Mouse (Mus musculus): ENCODE results near the gene Rpl36a.
"Not testable (repeated sequence)": the region's sequence is repeated elsewhere in the genome, so short reads cannot be mapped to it uniquely, and the experiment has no call there.

Gene Rpl36a

GRCm38 (mm10) chrX:134585103-134586002 lies at the start of gene Rpl36a:
Gene Rpl36a (plus strand): TSS chrX:134585654.
- peak; percentile 86 for DNase-seq (ENCODE audit: low spot score)

GRCm38 (mm10) chrX:134539795-134540194 lies 45.7 kb upstream of the Rpl36a start:
- not testable (repeated sequence) for DNase-seq (ENCODE audit: low spot score)

GRCm38 (mm10) chrX:134540414-134541135 lies 44.9 kb upstream of the Rpl36a start:
- DNase-seq (ENCODE audit: low spot score), result no peak

GRCm38 (mm10) chrX:134541145-134541954 lies 44.1 kb upstream of the Rpl36a start, which contains the start of gene Timm8a1:
Gene Timm8a1 (minus strand): TSS chrX:134541865.
- peak; percentile 9 for DNase-seq (ENCODE audit: low spot score)

GRCm38 (mm10) chrX:134541955-134542308 lies 43.5 kb upstream of the Rpl36a start:
- DNase-seq (ENCODE audit: low spot score), result no peak

GRCm38 (mm10) chrX:134547330-134547729 lies 38.1 kb upstream of the Rpl36a start:
- no peak for DNase-seq (ENCODE audit: low spot score)

- no peak for DNase-seq (ENCODE audit: low spot score)
Observed at GRCm38 (mm10) chrX:134550903-134551302, 34.6 kb upstream of the Rpl36a start.

GRCm38 (mm10) chrX:134553326-134553725 lies 32.1 kb upstream of the Rpl36a start:
- no peak for DNase-seq (ENCODE audit: low spot score)

GRCm38 (mm10) chrX:134554425-134554824 lies 31.0 kb upstream of the Rpl36a start:
- DNase-seq (ENCODE audit: low spot score), result no peak

GRCm38 (mm10) chrX:134564326-134564725 lies 21.1 kb upstream of the Rpl36a start:
- no peak for DNase-seq (ENCODE audit: low spot score)

GRCm38 (mm10) chrX:134566536-134567222 lies 18.8 kb upstream of the Rpl36a start:
- no peak for DNase-seq (ENCODE audit: low spot score)

GRCm38 (mm10) chrX:134577896-134578295 lies 7.6 kb upstream of the Rpl36a start:
- DNase-seq (ENCODE audit: low spot score), result no peak

GRCm38 (mm10) chrX:134580528-134581305 lies 4.7 kb upstream of the Rpl36a start:
- DNase-seq (ENCODE audit: low spot score), result no peak

- DNase-seq (ENCODE audit: low spot score), result no peak
Observed at GRCm38 (mm10) chrX:134582270-134582669, 3.2 kb upstream of the Rpl36a start.

- DNase-seq (ENCODE audit: low spot score), result no peak
Observed at GRCm38 (mm10) chrX:134582888-134583669, 2.4 kb upstream of the Rpl36a start, which contains the start of gene Btk. Gene Btk (minus strand): TSS chrX:134583570.

GRCm38 (mm10) chrX:134586447-134586846 lies 993 bp downstream of the Rpl36a start:
- no peak for DNase-seq (ENCODE audit: low spot score)

- DNase-seq (ENCODE audit: low spot score), result no peak
Observed at GRCm38 (mm10) chrX:134588261-134588660, 2.8 kb downstream of the Rpl36a start.

- no peak for DNase-seq (ENCODE audit: low spot score)
Observed at GRCm38 (mm10) chrX:134588997-134589396, 3.5 kb downstream of the Rpl36a start.

GRCm38 (mm10) chrX:134589836-134590235 lies 4.4 kb downstream of the Rpl36a start:
- DNase-seq (ENCODE audit: low spot score), result no peak
